ENCODE assay signal across 8 mouse cellular contexts in genomic region chr4:53931499-53931898, GRCm38 (mm10).
A peak's percentile ranks its signal among the peaks of the same experiment; 100 is the strongest.
DNase-seq lines count a peak whose midpoint lies in the region; ATAC-seq and TF ChIP-seq lines count a peak whose summit lies in the region.

No protein-coding gene starts in this region.

- no peaks in the 10 kb centered on the region for H3K27me3 ChIP-seq in forebrain, embryonic 12.5 days
- no peaks in the 10 kb centered on the region for H3K27me3 ChIP-seq in hindbrain, embryonic 12.5 days
- H3K27me3 ChIP-seq in lung, postnatal 0 days (replicated peaks; ENCODE audit: insufficient read depth, low read length): no peaks in the 10 kb centered on the region

- ATAC-seq in forebrain, embryonic 12.5 days (ENCODE audit: low FRiP score): peak; percentile 85
- ATAC-seq in hindbrain, embryonic 12.5 days (ENCODE audit: low FRiP score): peak; percentile 84
- ATAC-seq in lung, postnatal 0 days: peak; percentile 70

- peaks cover 10% of the 10 kb centered on the region for H3K4me1 ChIP-seq in bone marrow macrophage, adult 2 months (ENCODE audit: control insufficient read depth, insufficient read depth, low read length)
- H3K4me1 ChIP-seq in forebrain, embryonic 12.5 days: peaks cover 5% of the 10 kb centered on the region; the same call in 1 of the 2 replicates
- peaks cover 6% of the 10 kb centered on the region for H3K4me1 ChIP-seq in hindbrain, embryonic 12.5 days
- no peaks in the 10 kb centered on the region for H3K4me1 ChIP-seq in lung, postnatal 0 days (ENCODE audit: insufficient read depth, low read depth, low read length)

- peak; percentile 72 for DNase-seq in MN1 (ENCODE audit: low spot score)
- peak; percentile 43 to 66 for DNase-seq in layer of hippocampus, postnatal 10 days (ENCODE audit: low spot score in 2 of 2)
- DNase-seq in lung, postnatal 0 days (ENCODE audit: low spot score): peak; percentile 90
- DNase-seq in retina, embryonic 14.5 days (ENCODE audit: low spot score): peak; percentile 81
- DNase-seq in spleen, postnatal 4 days (ENCODE audit: low spot score in 2 of 2): no peak

- WGBS in forebrain, embryonic 12.5 days: 14% methylated on average over 10 of the region's 10 CpGs
- WGBS in hindbrain, embryonic 12.5 days: 17% methylated on average over 10 of the region's 10 CpGs
- 12% methylated on average over 10 of the region's 10 CpGs for WGBS in lung, postnatal 0 days

- TF ChIP-seq POLR2A in bone marrow macrophage, adult 2 months (IDR thresholded peaks at IDR 0.05; ENCODE audit: borderline replicate concordance, low read depth, low read length): no peak

- no peak overlapping the region for H3K27ac ChIP-seq in bone marrow macrophage, adult 2 months (ENCODE audit: insufficient read depth, low read depth, low read length)
- H3K27ac ChIP-seq in forebrain, embryonic 12.5 days: no peak overlapping the region
- H3K27ac ChIP-seq in hindbrain, embryonic 12.5 days: no peak overlapping the region
- H3K27ac ChIP-seq in lung, postnatal 0 days (ENCODE audit: low read length): no peak overlapping the region

- H3K9ac ChIP-seq in forebrain, embryonic 12.5 days: no peak overlapping the region
- no peak overlapping the region for H3K9ac ChIP-seq in hindbrain, embryonic 12.5 days
- no peak overlapping the region for H3K9ac ChIP-seq in lung, postnatal 0 days (replicated peaks; ENCODE audit: low read depth)

- TF ChIP-seq EP300 in lung, postnatal 0 days (IDR thresholded peaks at IDR 0.05): no peak

- no peaks in the 10 kb centered on the region for H3K9me3 ChIP-seq in forebrain, embryonic 12.5 days
- no peaks in the 10 kb centered on the region for H3K9me3 ChIP-seq in hindbrain, embryonic 12.5 days (replicated peaks)
- no peaks in the 10 kb centered on the region for H3K9me3 ChIP-seq in lung, postnatal 0 days (ENCODE audit: low read length)

- TF ChIP-seq CTCF in bone marrow macrophage, adult 2 months (IDR thresholded peaks at IDR 0.05; ENCODE audit: low read depth, low read length): peak; percentile 65
- peak; percentile 96 for TF ChIP-seq CTCF in lung, postnatal 0 days (IDR thresholded peaks at IDR 0.05)

- peak overlapping the region; percentile 23 for H3K4me3 ChIP-seq in bone marrow macrophage, adult 2 months (ENCODE audit: insufficient read depth, low read length)
- 0 out of 2 replicates have a peak overlapping the region, but pooled peaks have one; percentile 11 for H3K4me3 ChIP-seq in forebrain, embryonic 12.5 days (replicated peaks)
- H3K4me3 ChIP-seq in hindbrain, embryonic 12.5 days: peak overlapping the region; percentile 14; the same call in 1 of the 2 replicates
- H3K4me3 ChIP-seq in lung, postnatal 0 days (ENCODE audit: low read depth, low read length): no peak overlapping the region

- H3K36me3 ChIP-seq in forebrain, embryonic 12.5 days (replicated peaks): no peaks in the 10 kb centered on the region
- H3K36me3 ChIP-seq in hindbrain, embryonic 12.5 days: no peaks in the 10 kb centered on the region
- no peaks in the 10 kb centered on the region for H3K36me3 ChIP-seq in lung, postnatal 0 days (ENCODE audit: insufficient read depth, low read length)

- H3K4me2 ChIP-seq in forebrain, embryonic 12.5 days: peak overlapping the region; percentile 44
- peak overlapping the region; percentile 34 for H3K4me2 ChIP-seq in hindbrain, embryonic 12.5 days (replicated peaks)
- H3K4me2 ChIP-seq in lung, postnatal 0 days (replicated peaks; ENCODE audit: low read depth, low read length): peak overlapping the region; percentile 41

Comparison
In these comparisons a context has a peak if more than half of its experiments do, and no peak if none do; other contexts are left out.
1. DNase-seq: peak in MN1 (single experiment), layer of hippocampus, postnatal 10 days (2 of 2), lung, postnatal 0 days (single experiment) and retina, embryonic 14.5 days (single experiment); none in spleen, postnatal 4 days (0 of 2).
2. Peak in every context shown above with its lines, with median percentiles within 50 percentile points of each other: ATAC-seq and H3K4me2 ChIP-seq.